ENCODE assay signal across 8 mouse cellular contexts in the genomic region with DNA sequence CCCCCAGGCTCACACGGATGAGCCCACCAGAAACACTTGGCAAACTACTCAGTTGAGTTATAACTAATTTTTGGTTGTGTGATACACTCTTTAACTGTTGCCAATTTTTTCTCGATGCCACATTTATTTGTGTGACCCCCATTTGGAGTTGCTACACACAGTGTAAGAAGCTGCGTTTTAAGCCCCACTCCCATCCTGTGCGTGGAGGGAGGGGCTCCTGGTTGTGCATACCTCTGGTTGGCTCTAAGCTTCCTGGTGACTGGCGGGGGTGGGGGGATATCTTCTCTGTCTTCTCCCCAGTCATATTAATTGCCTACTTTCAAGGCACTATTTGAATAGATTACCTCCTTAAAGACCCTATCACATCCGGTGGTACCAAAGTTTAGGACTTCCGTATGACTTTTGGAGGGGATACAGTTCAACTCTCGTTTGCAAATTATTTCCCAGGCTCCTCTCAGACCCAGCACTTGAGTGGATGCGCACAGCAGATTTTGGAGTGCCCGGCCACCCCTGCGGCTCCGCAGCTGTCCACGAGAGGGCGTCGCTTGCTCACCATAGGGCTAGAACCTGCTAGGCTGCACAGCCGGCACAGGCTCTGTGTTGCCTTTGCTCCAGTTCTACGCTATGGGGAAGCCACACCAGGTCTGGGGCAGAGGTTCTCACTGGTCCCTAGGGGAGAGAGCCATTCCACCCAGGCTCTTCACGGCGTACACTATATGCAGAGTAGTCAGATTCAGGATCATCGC.
A peak's percentile ranks its signal among the peaks of the same experiment; 100 is the strongest.
DNase-seq lines count a peak whose midpoint lies in the region; ATAC-seq and TF ChIP-seq lines count a peak whose summit lies in the region.

No protein-coding gene starts in this region.

- peak overlapping the region in 1 of 2 experiments; percentile 38; a peak in 1 of 4 replicates for H3K4me3 ChIP-seq in ES-E14 (ENCODE audit: insufficient read depth in 1 of 2, low read depth in 1 of 2, low read length in 2 of 2, poor library complexity in 1 of 2, severe bottlenecking in 1 of 2)
- no peak overlapping the region for H3K4me3 ChIP-seq in lung, embryonic 15.5 days

- no peaks in the 10 kb centered on the region; a peak in 1 of 4 replicates for H3K4me1 ChIP-seq in ES-E14 (ENCODE audit: control insufficient read depth in 2 of 2, insufficient read depth in 2 of 2, low read length in 2 of 2, poor library complexity in 1 of 2)
- peaks cover 6% of the 10 kb centered on the region; the same call in 1 of the 2 replicates for H3K4me1 ChIP-seq in lung, embryonic 15.5 days

- 10% methylated on average over 20 of the region's 20 CpGs for WGBS in lung, embryonic 15.5 days

- no peaks in the 10 kb centered on the region for H3K27me3 ChIP-seq in lung, embryonic 15.5 days

- peak; percentile 77; the same call in 1 of the 2 replicates for ATAC-seq in lung, embryonic 15.5 days (ENCODE audit: borderline replicate concordance, extremely low read depth, low FRiP score, low TSS enrichment)

- DNase-seq in ES-E14 (ENCODE audit: low read depth, low spot score), result peak; percentile 75
- DNase-seq in cerebellum, adult 18-20 months, result peak; percentile 78 to 86
- peak; percentile 73 for DNase-seq in forelimb bud, embryonic 11.5 days (ENCODE audit: low read depth, low spot score)
- DNase-seq in heart, postnatal 4 days, result peak; percentile 92
- DNase-seq in layer of hippocampus, adult 8-10 months (ENCODE audit: low spot score in 2 of 2), result peak; percentile 48 to 86
- DNase-seq in ovary, postnatal 36 days (ENCODE audit: low spot score), result peak; percentile 85
- DNase-seq in thymus, postnatal 25 days, result peak; percentile 86

- H3K9ac ChIP-seq in ES-E14 (ENCODE audit: insufficient read depth, low read depth, low read length, poor library complexity, severe bottlenecking), result peak overlapping the region; percentile 34; the same call in 1 of the 2 replicates
- no peak overlapping the region for H3K9ac ChIP-seq in lung, embryonic 15.5 days

- H3K4me2 ChIP-seq in lung, embryonic 15.5 days, result peak overlapping the region; percentile 16

- H3K36me3 ChIP-seq in ES-E14 (ENCODE audit: control insufficient read depth, insufficient read depth, low read length, poor library complexity, severe bottlenecking), result no peaks in the 10 kb centered on the region
- no peaks in the 10 kb centered on the region for H3K36me3 ChIP-seq in lung, embryonic 15.5 days

- H3K9me3 ChIP-seq in ES-E14 (ENCODE audit: control insufficient read depth, insufficient read depth, low read depth, low read length), result no peaks in the 10 kb centered on the region
- H3K9me3 ChIP-seq in lung, embryonic 15.5 days, result no peaks in the 10 kb centered on the region

- H3K27ac ChIP-seq in ES-E14 (ENCODE audit: insufficient read depth, low read depth, low read length, poor library complexity, severe bottlenecking), result no peak overlapping the region
- H3K27ac ChIP-seq in lung, embryonic 15.5 days, result no peak overlapping the region; the same call in 1 of the 2 replicates

- in situ Hi-C loops in ES-E14 (cut with MboI; ENCODE audit: low sequenced_read_pairs in 2 of 2, unreplicated experiment in 2 of 2), result loop anchor here (10.0 kb wide), 1 partner anchor 99 kb away; no protein-coding TSS in a partner anchor

TF ChIP-seq in ES-E14, 5 proteins besides CTCF, POLR2A, EP300 and RAD21:
- TF ChIP-seq ZNF384 (IDR thresholded peaks at IDR 0.05; ENCODE audit: low read depth, low read length) (no peak), HCFC1 (IDR thresholded peaks at IDR 0.05; ENCODE audit: borderline replicate concordance, insufficient read depth, low read length) (peak; percentile 35; the same call in 1 of the 2 replicates), ZC3H11A (IDR thresholded peaks at IDR 0.05; ENCODE audit: borderline replicate concordance, low read depth, low read length) (peak; percentile 91)
